Mouse (Mus musculus): ENCODE data around the gene Zfp398. TPM values are rescaled to one million over a fixed set of nuclear protein-coding genes. Genes with fewer than 3 reads are reported as not detected.
"Not testable (repeated sequence)": the region's sequence is repeated elsewhere in the genome, so short reads cannot be mapped to it uniquely, and the experiment has no call there.

Zfp398 gene
- polyA plus RNA-seq, 1 experiment from 2014 or later = 13.4 TPM

- no peaks in the 10 kb centered on the region for H3K9me3 ChIP-seq
- H3K9ac ChIP-seq = peak within 1 kb of the TSS; percentile 95
- WGBS = 2% methylated on average over 64 of the region's 64 CpGs
- H3K27me3 ChIP-seq (replicated peaks) = no peaks in the 10 kb centered on the region
- H3K27ac ChIP-seq = peak within 1 kb of the TSS; percentile 87
- H3K4me1 ChIP-seq = peaks cover 4% of the 10 kb centered on the region; the same call in 1 of the 2 replicates
- peak within 1 kb of the TSS; percentile 61 for H3K4me2 ChIP-seq (replicated peaks)
- peak; percentile 95 for ATAC-seq (ENCODE audit: low FRiP score, low read depth)
- no peaks in the 10 kb centered on the region; the same call in 1 of the 2 replicates for H3K36me3 ChIP-seq
- H3K4me3 ChIP-seq = peak within 1 kb of the TSS; percentile 91
Observed at GRCm38 (mm10) chr6:47830104-47831078, 5.1 kb upstream of the Zfp398 start, which contains the start of gene Zfp786. TSS of gene Zfp786 (minus strand) at chr6:47830867.

- H3K9ac ChIP-seq = no peak overlapping the region
- ATAC-seq (ENCODE audit: low FRiP score, low read depth) = no peak
- H3K9me3 ChIP-seq = no peaks in the 10 kb centered on the region
- H3K4me2 ChIP-seq (replicated peaks) = no peak overlapping the region
- H3K4me3 ChIP-seq = no peak overlapping the region
- no peaks in the 10 kb centered on the region for H3K36me3 ChIP-seq
- no peaks in the 10 kb centered on the region for H3K27me3 ChIP-seq (replicated peaks)
- no peak overlapping the region for H3K27ac ChIP-seq
- 89% methylated on average over 1 of the region's 1 CpGs for WGBS
- peaks cover 4% of the 10 kb centered on the region; the same call in 1 of the 2 replicates for H3K4me1 ChIP-seq
Observed at GRCm38 (mm10) chr6:47832220-47832619, 3.2 kb upstream of the Zfp398 start.

- peak overlapping the region; percentile 95 for H3K9ac ChIP-seq
- WGBS = under 1% methylated on average over 49 of the region's 49 CpGs
Observed at GRCm38 (mm10) chr6:47835984-47836521, 592 bp downstream of the Zfp398 start.

GRCm38 (mm10) chr6:47837630-47838029 is 2.2 kb downstream of the Zfp398 start:
- WGBS = 93% methylated on average over 2 of the region's 2 CpGs
- no peaks in the 10 kb centered on the region for H3K27me3 ChIP-seq (replicated peaks)
- no peak overlapping the region for H3K4me3 ChIP-seq
- H3K9me3 ChIP-seq = no peaks in the 10 kb centered on the region
- no peak overlapping the region for H3K27ac ChIP-seq
- no peaks in the 10 kb centered on the region for H3K4me1 ChIP-seq
- ATAC-seq (ENCODE audit: low FRiP score, low read depth) = no peak
- no peak overlapping the region for H3K4me2 ChIP-seq (replicated peaks)
- peaks cover 13% of the 10 kb centered on the region for H3K36me3 ChIP-seq
- no peak overlapping the region for H3K9ac ChIP-seq

More at GRCm38 (mm10) chr6:47835984-47836521, 592 bp downstream of the Zfp398 start:
- Histone ChIP-seq H3K27me3 (replicated peaks) (no peaks in the 10 kb centered on the region), H3K4me2 (replicated peaks) (peak overlapping the region; percentile 71), H3K4me3 (peak overlapping the region; percentile 86), H3K36me3 (peaks cover 8% of the 10 kb centered on the region), H3K27ac (peak overlapping the region; percentile 94), H3K9me3 (no peaks in the 10 kb centered on the region), H3K4me1 (no peaks in the 10 kb centered on the region)
- ATAC-seq (ENCODE audit: low FRiP score, low read depth) = peak; percentile 88

- 92% methylated on average over 1 of the region's 1 CpGs for WGBS
- Histone ChIP-seq H3K9me3 (no peaks in the 10 kb centered on the region), H3K36me3 (peaks cover 13% of the 10 kb centered on the region), H3K27ac (no peak overlapping the region), H3K4me3 (no peak overlapping the region), H3K9ac (no peak overlapping the region), H3K4me1 (no peaks in the 10 kb centered on the region), H3K4me2 (replicated peaks) (no peak overlapping the region), H3K27me3 (replicated peaks) (no peaks in the 10 kb centered on the region)
- no peak for ATAC-seq (ENCODE audit: low FRiP score, low read depth)
Observed at GRCm38 (mm10) chr6:47841077-47841476, 5.6 kb downstream of the Zfp398 start.

GRCm38 (mm10) chr6:47841831-47842230 is 6.4 kb downstream of the Zfp398 start:
- H3K27me3 ChIP-seq (replicated peaks) = no peaks in the 10 kb centered on the region
- H3K9ac ChIP-seq = no peak overlapping the region
- H3K27ac ChIP-seq = no peak overlapping the region
- 97% methylated on average over 2 of the region's 2 CpGs for WGBS
- H3K9me3 ChIP-seq = no peaks in the 10 kb centered on the region
- no peak for ATAC-seq (ENCODE audit: low FRiP score, low read depth)
- H3K36me3 ChIP-seq = peaks cover 18% of the 10 kb centered on the region
- no peak overlapping the region for H3K4me3 ChIP-seq
- no peaks in the 10 kb centered on the region for H3K4me1 ChIP-seq
- no peak overlapping the region for H3K4me2 ChIP-seq (replicated peaks)

GRCm38 (mm10) chr6:47842337-47842736 is 6.9 kb downstream of the Zfp398 start:
- Histone ChIP-seq H3K9ac (no peak overlapping the region), H3K4me3 (no peak overlapping the region), H3K36me3 (peaks cover 19% of the 10 kb centered on the region), H3K27ac (no peak overlapping the region), H3K9me3 (no peaks in the 10 kb centered on the region), H3K4me2 (replicated peaks) (no peak overlapping the region), H3K27me3 (replicated peaks) (no peaks in the 10 kb centered on the region), H3K4me1 (no peaks in the 10 kb centered on the region)
- ATAC-seq (ENCODE audit: low FRiP score, low read depth) = no peak
- WGBS = 94% methylated on average over 1 of the region's 1 CpGs

- H3K4me3 ChIP-seq = no peak overlapping the region
- no peaks in the 10 kb centered on the region for H3K9me3 ChIP-seq
- ATAC-seq (ENCODE audit: low FRiP score, low read depth) = no peak
- peaks cover 14% of the 10 kb centered on the region for H3K36me3 ChIP-seq
- no peak overlapping the region for H3K9ac ChIP-seq
- H3K4me2 ChIP-seq (replicated peaks) = no peak overlapping the region
- H3K4me1 ChIP-seq = no peaks in the 10 kb centered on the region
- H3K27me3 ChIP-seq (replicated peaks) = no peaks in the 10 kb centered on the region
- no peak overlapping the region for H3K27ac ChIP-seq
Observed at GRCm38 (mm10) chr6:47845779-47846178, 10.3 kb downstream of the Zfp398 start.

- Histone ChIP-seq H3K4me1 (no peaks in the 10 kb centered on the region), H3K9me3 (no peaks in the 10 kb centered on the region), H3K4me2 (replicated peaks) (no peak overlapping the region), H3K4me3 (no peak overlapping the region), H3K36me3 (peaks cover 26% of the 10 kb centered on the region), H3K27ac (no peak overlapping the region), H3K9ac (no peak overlapping the region), H3K27me3 (replicated peaks) (no peaks in the 10 kb centered on the region)
- WGBS = 91% methylated on average over 6 of the region's 6 CpGs
- no peak for ATAC-seq (ENCODE audit: low FRiP score, low read depth)
Observed at GRCm38 (mm10) chr6:47857241-47857640, 21.8 kb downstream of the Zfp398 start.

- H3K36me3 ChIP-seq = peaks cover 27% of the 10 kb centered on the region
- not testable (repeated sequence) for H3K4me3 ChIP-seq; H3K27me3 ChIP-seq (replicated peaks); H3K4me1 ChIP-seq; H3K27ac ChIP-seq; H3K9me3 ChIP-seq; ATAC-seq (ENCODE audit: low FRiP score, low read depth); H3K9ac ChIP-seq; H3K4me2 ChIP-seq (replicated peaks)
- 91% methylated on average over 3 of the region's 3 CpGs for WGBS
Observed at GRCm38 (mm10) chr6:47857729-47858128, 22.3 kb downstream of the Zfp398 start.

- Histone ChIP-seq H3K9me3 (no peaks in the 10 kb centered on the region), H3K36me3 (peaks cover 18% of the 10 kb centered on the region), H3K4me3 (no peak overlapping the region), H3K4me2 (replicated peaks) (no peak overlapping the region), H3K27me3 (replicated peaks) (no peaks in the 10 kb centered on the region), H3K27ac (no peak overlapping the region), H3K4me1 (no peaks in the 10 kb centered on the region), H3K9ac (no peak overlapping the region)
- no peak for ATAC-seq (ENCODE audit: low FRiP score, low read depth)
- 86% methylated on average over 5 of the region's 5 CpGs for WGBS
Observed at GRCm38 (mm10) chr6:47872266-47872665, 36.8 kb downstream of the Zfp398 start.

GRCm38 (mm10) chr6:47877058-47877457 is 41.6 kb downstream of the Zfp398 start, which contains the start of gene Zfp282:
TSS of gene Zfp282 (plus strand) at chr6:47877204.
- H3K4me1 ChIP-seq = peaks cover 12% of the 10 kb centered on the region
- H3K27ac ChIP-seq = peak within 1 kb of the TSS; percentile 96
- peaks cover 19% of the 10 kb centered on the region for H3K36me3 ChIP-seq
- no peaks in the 10 kb centered on the region for H3K9me3 ChIP-seq
- ATAC-seq (ENCODE audit: low FRiP score, low read depth) = no peak
- peak within 1 kb of the TSS; percentile 94 for H3K4me3 ChIP-seq
- H3K9ac ChIP-seq = peak within 1 kb of the TSS; percentile 95
- H3K4me2 ChIP-seq (replicated peaks) = peak within 1 kb of the TSS; percentile 70
- no peaks in the 10 kb centered on the region for H3K27me3 ChIP-seq (replicated peaks)
- 7% methylated on average over 9 of the region's 9 CpGs for WGBS

All from neural tube, embryonic 12.5 days (tissue).